ENCODE assay signal across 18 mouse cellular contexts in genomic region chr3:147982831-147983230, GRCm38 (mm10).
A peak's percentile ranks its signal among the peaks of the same experiment; 100 is the strongest.
DNase-seq lines count a peak whose midpoint lies in the region; ATAC-seq and TF ChIP-seq lines count a peak whose summit lies in the region.
"Had no signal": no experiment of that assay in that cellular context is flagged by ENCODE, and none has a peak within 500 bp of the region (broad histone marks: within the 10 kb centered on the region; RNA-seq: fewer than 3 reads in every experiment).

No protein-coding gene starts in this region.

- ATAC-seq in forebrain, postnatal 0 days: no peak
- no peak for ATAC-seq in hindbrain, embryonic 12.5 days (ENCODE audit: low FRiP score)
- ATAC-seq: forebrain, embryonic 14.5 days; forebrain, embryonic 16.5 days had no signal

- H3K9me3 ChIP-seq in forebrain, postnatal 0 days (ENCODE audit: low read length): no peaks in the 10 kb centered on the region
- H3K9me3 ChIP-seq in hindbrain, embryonic 12.5 days (replicated peaks): no peaks in the 10 kb centered on the region
- H3K9me3 ChIP-seq: embryonic facial prominence, embryonic 10.5 days; embryonic facial prominence, embryonic 12.5 days had no signal

- H3K4me3 ChIP-seq in forebrain, postnatal 0 days (ENCODE audit: low read depth, low read length): no peak overlapping the region
- no peak overlapping the region for H3K4me3 ChIP-seq in hindbrain, embryonic 12.5 days
- H3K4me3 ChIP-seq: embryonic facial prominence, embryonic 10.5 days; embryonic facial prominence, embryonic 12.5 days had no signal

- WGBS in forebrain, postnatal 0 days: 24% methylated on average over 5 of the region's 5 CpGs
- 73% methylated on average over 5 of the region's 5 CpGs for WGBS in hindbrain, embryonic 12.5 days

- no peaks in the 10 kb centered on the region for H3K36me3 ChIP-seq in forebrain, postnatal 0 days (ENCODE audit: insufficient read depth)
- no peaks in the 10 kb centered on the region for H3K36me3 ChIP-seq in hindbrain, embryonic 12.5 days
- H3K36me3 ChIP-seq: embryonic facial prominence, embryonic 10.5 days; embryonic facial prominence, embryonic 12.5 days had no signal

- no peaks in the 10 kb centered on the region for H3K4me1 ChIP-seq in forebrain, postnatal 0 days (ENCODE audit: insufficient read depth)
- H3K4me1 ChIP-seq in hindbrain, embryonic 12.5 days: no peaks in the 10 kb centered on the region
- H3K4me1 ChIP-seq: embryonic facial prominence, embryonic 12.5 days had no signal

- H3K27ac ChIP-seq in forebrain, postnatal 0 days (ENCODE audit: low read depth, low read length): no peak overlapping the region
- H3K27ac ChIP-seq in hindbrain, embryonic 12.5 days: no peak overlapping the region
- H3K27ac ChIP-seq: embryonic facial prominence, embryonic 10.5 days; embryonic facial prominence, embryonic 12.5 days had no signal

- no peak for TF ChIP-seq CTCF in forebrain, postnatal 0 days (IDR thresholded peaks at IDR 0.05; ENCODE audit: low read depth)

- no peak overlapping the region for H3K9ac ChIP-seq in forebrain, postnatal 0 days
- H3K9ac ChIP-seq in hindbrain, embryonic 12.5 days: no peak overlapping the region
- H3K9ac ChIP-seq: embryonic facial prominence, embryonic 12.5 days had no signal

- DNase-seq in MN1 (ENCODE audit: low spot score): peak; percentile 26
- DNase-seq in Muller cell, postnatal 12 days (ENCODE audit: inconsistent ontology term): peak; percentile 56
- peak; percentile 51 for DNase-seq in retina, embryonic 14.5 days (ENCODE audit: low spot score)
- DNase-seq in forebrain, postnatal 0 days: no peak
- DNase-seq in heart, adult 8-10 months (ENCODE audit: low spot score): no peak
- DNase-seq: adrenal gland, adult 2 months; adrenal gland, postnatal 10 days; adrenal gland, postnatal 25 days; cerebellum, adult 11-12 months; cerebellum, adult 2 months; cerebellum, adult 9-10 months; cerebellum, postnatal 10 days; cerebellum, postnatal 25 days had no signal

- H3K27me3 ChIP-seq in forebrain, postnatal 0 days (ENCODE audit: insufficient read depth, low read length): no peaks in the 10 kb centered on the region
- H3K27me3 ChIP-seq in hindbrain, embryonic 12.5 days: no peaks in the 10 kb centered on the region
- H3K27me3 ChIP-seq: embryonic facial prominence, embryonic 12.5 days had no signal

- no peak overlapping the region for H3K4me2 ChIP-seq in forebrain, postnatal 0 days (ENCODE audit: low read depth)
- H3K4me2 ChIP-seq in hindbrain, embryonic 12.5 days (replicated peaks): no peak overlapping the region
- H3K4me2 ChIP-seq: embryonic facial prominence, embryonic 12.5 days had no signal

Comparison
In these comparisons a context has a peak if more than half of its experiments do, and no peak if none do; other contexts are left out.
1. DNase-seq: peak in MN1 (single experiment), Muller cell, postnatal 12 days (single experiment) and retina, embryonic 14.5 days (single experiment); none in forebrain, postnatal 0 days (single experiment) and heart, adult 8-10 months (single experiment).